Mouse (Mus musculus) thymus, postnatal 4 days (tissue): Measurements from ENCODE around the gene Dnajc16.

Experiments
- DNase-seq: peaks from one replicate; pipeline ENCODE4 v3.0.0; 2021

Dnajc16 gene

DNA sequence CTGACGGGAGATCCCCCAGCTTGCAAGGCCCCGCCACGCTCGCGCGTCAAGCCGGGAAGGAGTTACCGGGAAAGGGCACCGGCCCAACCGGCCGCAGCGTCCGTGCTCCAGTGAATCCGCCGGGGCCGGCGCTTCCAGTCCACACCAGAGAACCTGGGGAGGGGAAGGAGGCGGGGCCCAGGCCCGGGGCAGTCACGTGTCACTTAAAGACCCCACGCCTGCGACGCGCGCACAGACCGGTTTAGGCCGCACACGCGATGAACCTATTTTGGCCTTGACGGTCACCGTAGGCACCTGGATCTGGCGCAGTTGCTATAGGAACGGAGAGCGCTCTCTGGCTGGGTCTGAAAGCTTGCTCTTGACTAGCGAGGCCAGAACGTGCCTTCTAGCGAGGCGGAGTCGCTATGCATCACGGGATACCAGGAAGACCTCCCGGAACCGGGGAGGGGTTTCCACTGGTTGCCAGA is at the start of gene Dnajc16:
TSS of gene Dnajc16 (minus strand) at position 408 of the 467 bp plus-strand sequence.
- peak; percentile 95 for DNase-seq

DNA sequence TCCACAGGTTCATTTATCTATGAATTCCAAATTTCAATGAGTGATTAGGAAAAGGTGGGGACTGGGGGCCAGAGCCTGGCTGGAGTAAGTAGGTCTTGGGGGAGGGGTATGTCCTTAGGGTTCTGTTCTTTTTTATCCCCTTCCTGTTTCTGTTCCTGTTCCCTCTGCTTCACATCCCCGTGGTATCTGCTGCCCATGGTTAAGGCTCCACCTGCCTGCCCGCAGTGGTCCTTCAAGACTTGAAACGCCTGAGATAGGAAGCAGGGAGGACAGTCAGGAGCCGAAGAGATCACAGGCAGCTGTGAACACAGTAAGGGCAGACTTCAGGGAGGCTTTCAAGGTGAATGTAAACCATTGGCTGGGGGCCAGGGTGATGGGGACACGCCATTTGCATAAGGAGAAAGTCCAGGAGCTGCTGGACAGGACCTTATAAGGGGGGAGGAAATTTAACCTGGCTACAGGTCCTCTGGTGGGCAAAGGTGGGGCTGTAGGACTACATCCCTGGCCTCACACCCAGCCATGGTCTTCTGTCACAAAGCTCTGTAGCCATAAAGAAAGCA is 43.9 kb upstream of the Dnajc16 start:
- no peak for DNase-seq

DNA sequence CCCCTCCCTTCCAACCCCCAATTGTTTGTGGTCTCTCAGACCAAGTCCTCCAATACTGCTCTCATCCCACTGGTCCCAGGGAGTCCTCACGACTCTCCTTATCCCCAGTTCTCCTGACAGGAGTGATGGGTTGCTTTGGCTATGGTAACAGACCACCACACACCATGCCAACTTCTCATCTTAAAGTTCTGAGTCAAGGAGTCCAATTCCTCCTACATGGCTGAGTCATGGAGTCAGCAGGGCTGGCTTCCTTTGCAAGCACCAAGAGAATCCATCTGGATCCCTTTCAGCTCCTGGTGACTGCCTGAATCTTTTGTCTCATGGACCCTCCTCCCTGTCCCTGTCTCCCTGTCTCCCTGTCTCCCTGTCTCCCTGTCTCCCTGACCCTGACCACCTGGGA is 43.2 kb upstream of the Dnajc16 start:
- DNase-seq: no peak

GRCm38 (mm10) chr4:141831361-141831760 is 40.6 kb upstream of the Dnajc16 start:
- no peak for DNase-seq

GRCm38 (mm10) chr4:141830381-141830780 is 39.6 kb upstream of the Dnajc16 start:
- DNase-seq: no peak

- no peak for DNase-seq
These were observed 37.4 kb upstream of the Dnajc16 start for GRCm38 (mm10) chr4:141828177-141828576.

DNA sequence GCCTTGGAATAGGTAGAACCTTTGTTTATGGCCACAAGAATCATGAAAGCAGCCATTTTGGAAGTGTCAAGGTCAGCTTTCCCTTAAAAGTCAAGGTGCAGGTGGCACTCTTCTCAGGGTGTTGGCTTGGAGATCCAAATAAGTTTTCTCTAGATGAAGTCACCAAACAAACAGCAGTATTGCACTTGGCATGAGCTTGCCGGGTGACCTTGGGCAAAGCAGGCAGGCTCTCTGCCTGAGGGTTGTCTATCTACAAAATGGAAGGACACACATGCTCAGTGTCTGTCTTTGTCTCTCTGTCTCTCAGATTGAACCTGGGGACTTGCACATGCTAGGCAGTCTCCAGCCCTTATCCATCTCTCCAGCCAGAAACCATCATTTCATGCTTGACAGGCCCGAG is 36.7 kb upstream of the Dnajc16 start:
- DNase-seq: no peak

DNA sequence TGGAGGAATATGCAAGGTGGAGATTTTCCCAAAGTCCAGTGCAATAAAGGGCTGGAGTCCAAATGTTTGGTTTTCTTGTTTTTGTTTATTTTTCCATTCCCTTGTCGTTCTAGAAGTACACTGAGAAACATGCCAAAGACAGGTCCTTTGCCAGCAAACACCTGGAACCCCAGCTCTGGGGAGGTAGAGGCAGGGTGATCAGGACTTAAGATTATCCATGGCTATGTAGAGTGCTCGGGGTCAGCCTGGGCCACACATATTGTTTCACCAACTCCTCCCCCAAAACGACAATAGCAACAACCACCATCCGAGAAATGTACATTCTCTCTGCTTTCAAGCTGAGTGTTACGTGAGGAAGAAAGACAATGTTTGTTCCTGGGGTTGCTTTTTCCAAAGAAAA is 35.3 kb upstream of the Dnajc16 start, which contains the start of gene Cela2a:
TSS of gene Cela2a (minus strand) at position 101 of the 400 bp plus-strand sequence.
- DNase-seq: no peak

DNA sequence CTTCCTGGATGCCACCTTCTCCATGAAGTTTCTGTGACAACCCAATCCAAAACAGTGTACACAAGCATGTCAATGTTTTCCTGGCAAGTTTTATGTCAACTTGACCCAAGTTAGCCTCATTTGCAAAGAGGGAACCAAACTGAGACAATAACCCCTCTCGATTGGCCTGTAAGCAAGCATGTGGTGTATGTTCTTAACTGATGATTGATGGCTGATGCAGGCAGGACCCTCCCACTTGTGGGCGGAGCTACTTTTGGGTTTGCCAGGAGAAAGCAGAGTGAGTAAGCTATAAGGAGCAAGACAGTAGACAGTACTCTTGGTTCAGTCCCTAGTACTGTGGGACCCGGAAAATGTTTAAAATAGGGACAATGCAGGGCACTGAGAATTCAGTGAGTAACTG is 32.2 kb upstream of the Dnajc16 start:
- DNase-seq: peak; percentile 55

- peak; percentile 71 for DNase-seq
These were observed 31.4 kb upstream of the Dnajc16 start for GRCm38 (mm10) chr4:141822089-141822488.

- DNase-seq: peak; percentile 1
These were observed 30.4 kb upstream of the Dnajc16 start for GRCm38 (mm10) chr4:141821178-141821577.

DNA sequence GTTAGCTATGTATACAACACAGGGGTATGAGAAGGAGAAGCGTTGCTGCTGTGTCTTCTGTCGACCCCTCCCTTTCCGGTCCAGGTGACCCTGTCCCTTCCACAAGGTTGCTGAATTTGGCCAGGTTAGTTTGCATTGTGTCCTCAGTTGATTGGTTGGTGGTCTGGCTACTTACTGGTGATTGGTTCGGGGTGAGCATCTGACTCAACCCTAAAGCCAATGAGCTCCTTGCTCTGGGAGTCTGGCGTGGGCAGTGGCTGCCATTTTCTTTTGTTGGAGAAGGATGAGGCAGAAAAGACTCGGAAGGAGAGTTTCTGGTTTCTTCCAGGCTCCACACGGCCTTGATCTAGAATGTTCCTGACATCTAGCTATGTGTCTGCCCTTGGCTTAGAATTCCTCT is 28.6 kb upstream of the Dnajc16 start:
- peak; percentile 3 for DNase-seq

DNA sequence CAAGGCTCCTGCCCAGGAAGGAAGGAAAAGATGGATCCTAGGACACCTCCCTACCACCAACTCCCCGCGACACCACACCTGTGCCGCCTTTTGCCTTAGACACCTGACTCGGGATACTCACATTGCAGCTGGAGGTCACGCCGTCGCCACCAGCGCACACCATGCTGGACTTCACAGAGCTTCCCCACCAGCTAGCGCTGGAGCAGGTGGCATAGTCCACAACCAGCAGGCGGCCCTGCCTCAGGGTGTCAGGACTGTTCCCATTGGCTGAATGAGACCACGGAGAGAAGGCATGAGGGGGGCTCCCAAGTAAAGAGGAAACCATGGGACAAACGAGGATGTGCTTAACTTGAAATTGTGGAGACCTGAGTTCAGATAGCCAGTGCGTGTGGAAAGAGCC is 28.1 kb upstream of the Dnajc16 start:
- peak; percentile 6 for DNase-seq

DNA sequence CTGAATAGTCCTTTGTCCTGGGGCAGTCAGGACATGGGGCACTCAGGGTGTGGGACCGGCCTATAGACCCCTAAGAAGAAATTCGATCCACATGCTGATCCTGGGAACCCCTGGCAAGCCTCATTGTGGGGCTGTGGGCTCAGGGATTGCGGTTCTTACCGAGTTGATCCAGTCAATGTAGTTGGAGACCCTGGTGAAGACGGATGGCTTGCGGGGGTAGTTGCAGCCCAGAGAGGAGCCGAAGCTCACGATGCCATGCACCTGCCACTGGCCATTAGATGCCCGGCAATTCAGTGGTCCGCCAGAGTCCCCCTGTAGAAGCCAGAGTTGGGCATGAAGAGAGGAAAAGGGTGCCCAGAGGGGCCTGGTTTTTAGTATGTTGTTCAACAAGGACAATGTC is 27.0 kb upstream of the Dnajc16 start:
- DNase-seq: peak; percentile 0

DNA sequence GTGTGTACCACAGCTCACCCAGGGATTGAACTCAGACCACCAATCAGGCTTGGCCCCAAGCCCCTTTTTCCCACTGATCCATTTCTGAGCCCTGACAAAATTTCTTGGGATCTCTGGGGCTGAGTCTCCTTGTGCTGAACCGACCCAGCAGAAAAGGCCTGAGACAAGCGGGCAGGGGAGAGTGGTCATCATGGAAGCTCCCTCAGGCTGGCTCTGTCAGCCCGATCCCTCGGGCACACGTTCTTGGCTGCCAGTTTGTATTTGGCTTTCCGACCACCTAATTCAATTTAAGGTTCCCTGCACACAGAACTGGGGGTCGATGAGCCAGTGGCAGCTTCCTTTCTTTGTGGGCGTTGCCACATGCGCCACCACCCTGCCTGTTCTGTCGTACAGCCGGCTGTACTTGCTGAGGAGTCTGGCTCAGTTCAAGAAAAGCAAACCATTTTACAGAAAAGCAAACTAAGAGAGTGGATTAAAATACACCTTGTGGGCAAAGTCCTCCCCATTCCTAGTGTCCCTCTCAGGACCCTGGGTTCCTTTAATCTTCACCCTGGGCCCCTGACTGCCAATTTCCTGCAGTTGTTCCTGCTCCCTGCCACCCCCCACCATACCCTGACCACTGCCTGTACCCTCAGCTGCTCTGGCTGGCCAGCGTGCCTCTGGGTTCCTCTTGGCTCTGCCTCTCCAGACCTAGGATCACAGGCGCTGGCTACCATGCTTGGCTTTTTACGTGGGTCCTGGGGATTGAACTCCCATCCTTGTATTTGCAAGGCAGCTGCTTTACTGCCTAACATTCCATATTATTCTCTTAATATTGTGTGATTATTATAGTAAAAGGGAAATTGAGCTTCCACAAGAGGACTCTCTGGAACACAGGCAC is 26.3 kb upstream of the Dnajc16 start:
- DNase-seq: no peak

GRCm38 (mm10) chr4:141816267-141816666 is 25.5 kb upstream of the Dnajc16 start:
- no peak for DNase-seq

GRCm38 (mm10) chr4:141811375-141811774 is 20.6 kb upstream of the Dnajc16 start:
- peak; percentile 0 for DNase-seq

DNA sequence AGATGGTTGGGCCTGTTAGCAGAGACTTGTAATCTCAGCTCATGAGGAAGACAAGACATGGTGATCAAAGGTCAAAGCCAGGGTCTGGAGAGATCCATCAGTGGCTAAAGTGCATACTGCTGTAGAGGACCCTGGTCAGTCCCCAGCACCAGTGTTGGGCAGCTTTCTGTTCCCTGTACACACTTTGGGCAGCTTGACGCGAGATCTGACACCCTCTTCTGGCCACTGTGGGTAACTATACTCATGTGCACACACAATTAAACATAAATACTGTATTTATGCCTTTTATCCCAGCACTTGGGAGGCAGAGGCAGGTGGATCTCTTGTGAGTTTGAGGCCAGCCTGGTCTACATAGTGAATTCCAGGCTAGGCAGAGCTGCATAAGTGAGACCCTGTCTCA is 20.2 kb upstream of the Dnajc16 start:
- peak; percentile 1 for DNase-seq

GRCm38 (mm10) chr4:141809850-141810464 is 19.2 kb upstream of the Dnajc16 start:
- DNase-seq: peak; percentile 46

- peak; percentile 2 for DNase-seq
These were observed 15.2 kb upstream of the Dnajc16 start for GRCm38 (mm10) chr4:141805886-141806285.

DNA sequence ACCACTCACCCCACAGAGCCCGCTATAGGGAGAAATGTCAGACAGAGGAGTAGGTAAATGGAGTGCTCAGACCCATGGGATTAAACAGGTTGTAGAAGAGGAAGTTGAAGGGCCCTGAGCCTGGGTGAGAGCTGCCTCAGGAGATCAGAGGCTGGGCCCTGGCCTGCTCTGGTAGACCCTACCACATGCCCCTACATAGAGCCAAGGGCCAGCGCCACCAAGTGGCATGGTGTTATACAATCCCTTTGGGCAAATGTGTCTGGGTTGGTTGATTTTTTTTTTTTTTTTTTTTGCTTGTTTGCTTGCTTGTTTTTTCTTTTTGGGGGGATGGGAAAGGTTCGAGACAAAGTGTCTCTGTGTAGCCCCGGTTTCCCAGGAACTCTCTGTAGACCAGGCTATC is 13.4 kb upstream of the Dnajc16 start:
- peak; percentile 30 for DNase-seq

- DNase-seq: no peak
These were observed 6.8 kb upstream of the Dnajc16 start for GRCm38 (mm10) chr4:141797545-141797944.

DNA sequence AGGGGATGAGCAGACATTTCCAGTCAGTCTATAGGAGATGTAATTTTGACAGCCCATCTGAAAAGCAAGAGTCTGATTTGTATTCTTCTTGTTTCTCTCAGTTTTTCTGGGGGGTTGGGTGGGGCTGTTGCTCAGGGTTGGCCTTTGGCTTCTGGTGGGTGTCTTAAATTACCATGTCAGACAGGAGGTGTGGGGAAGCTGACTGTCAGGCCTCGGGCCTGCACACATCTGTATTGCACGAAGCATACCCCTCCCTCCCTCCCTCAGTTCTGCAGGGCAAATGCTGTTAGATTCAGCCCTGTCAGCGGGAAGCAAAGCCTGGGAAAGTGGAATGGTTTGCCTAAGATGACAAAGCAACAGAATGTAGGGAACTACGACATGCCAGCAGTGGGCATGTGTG is 6.2 kb upstream of the Dnajc16 start:
- DNase-seq: no peak

- no peak for DNase-seq
These were observed 5.6 kb upstream of the Dnajc16 start for GRCm38 (mm10) chr4:141796356-141796755.
